Mouse (Mus musculus) bone marrow, adult 2 months (tissue): Measurements from ENCODE around the gene Bmp4. TPM values are rescaled to one million over a fixed set of nuclear protein-coding genes. Genes with fewer than 3 reads are reported as not detected.

Experiments
- H3K27ac ChIP-seq: fragments of 200-500 bp; 2 replicates; pipeline ENCODE4 v1.5.1; 2012; ENCODE audit warnings: low read depth, mild to moderate bottlenecking, control low read depth, inconsistent platforms, low read length; ENCODE audit not compliant: control insufficient read depth, poor library complexity, insufficient read depth
- H3K4me1 ChIP-seq: fragments of 200-500 bp; 2 replicates; pipeline ENCODE4 v1.6.1; 2011; ENCODE audit warnings: low read length; ENCODE audit not compliant: control insufficient read depth, insufficient read depth
- H3K4me3 ChIP-seq: fragments of 200-500 bp; replicated peaks from 2 replicates; pipeline ENCODE3; 2011; ENCODE audit warnings: mild to moderate bottlenecking, low read depth, low read length, control low read depth; ENCODE audit not compliant: control insufficient read depth
- CTCF ChIP-seq: fragments of 200-500 bp; IDR thresholded peaks from 2 replicates; pipeline ENCODE4 v1.5.1; 2011; ENCODE audit warnings: low read length, control low read depth; ENCODE audit not compliant: control insufficient read depth, insufficient read depth
- POLR2A ChIP-seq: fragments of 200-500 bp; IDR thresholded peaks from 2 replicates; pipeline ENCODE4 v1.6.1; 2011; ENCODE audit warnings: low read depth, mild to moderate bottlenecking, control low read depth, low read length, borderline replicate concordance; ENCODE audit not compliant: control insufficient read depth
- WGBS: fragments of 180-500 bp; shearing (Covaris S2); methylation state at CpG from one replicate; pipeline ENCODE4 v1.1.7; 2018; 5-methylcytosine and 5-hydroxymethylcytosine counted together
- polyA plus RNA-seq: library from polyadenylated mRNA; stranded (reverse); fragments of >200 nt; gene quantifications from 2 replicates; pipeline ENCODE4 v1.2.4, GENCODE M21; 2011; ENCODE audit warnings: low replicate concordance; ENCODE audit not compliant: missing spikeins, insufficient read depth, insufficient read length

The Bmp4 gene
- polyA plus RNA-seq, 1 experiment: 4.6 TPM

DNA sequence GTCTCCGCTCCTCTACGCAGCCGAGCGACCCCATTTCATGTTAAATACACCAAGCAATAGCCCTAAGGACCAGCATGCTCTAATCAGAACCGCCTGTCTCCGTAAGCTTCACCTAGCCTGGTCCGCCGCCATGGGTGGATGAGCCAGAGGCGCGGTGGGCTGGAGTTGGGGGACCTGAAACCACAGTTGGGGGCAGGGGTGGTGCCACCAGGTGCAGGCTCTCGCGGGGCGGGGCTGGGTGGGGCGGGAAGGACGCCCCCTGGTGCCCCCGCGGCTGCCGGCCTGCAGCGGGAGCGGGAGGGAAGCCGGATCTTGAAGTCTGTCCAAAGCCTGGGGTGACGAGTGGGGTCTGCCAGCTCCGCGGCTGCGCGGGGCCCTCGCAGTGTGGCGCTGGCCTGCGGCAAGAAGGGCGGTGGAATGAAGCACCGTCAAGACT lies 10.2 kb downstream of the Bmp4 start:
- no peaks in the 10 kb centered on the region for H3K4me1 ChIP-seq
- 15% methylated on average over 31 of the region's 31 CpGs for WGBS
- no peak overlapping the region for H3K4me3 ChIP-seq
- TF ChIP-seq POLR2A: no peak
- TF ChIP-seq CTCF: no peak
- no peak overlapping the region for H3K27ac ChIP-seq

DNA sequence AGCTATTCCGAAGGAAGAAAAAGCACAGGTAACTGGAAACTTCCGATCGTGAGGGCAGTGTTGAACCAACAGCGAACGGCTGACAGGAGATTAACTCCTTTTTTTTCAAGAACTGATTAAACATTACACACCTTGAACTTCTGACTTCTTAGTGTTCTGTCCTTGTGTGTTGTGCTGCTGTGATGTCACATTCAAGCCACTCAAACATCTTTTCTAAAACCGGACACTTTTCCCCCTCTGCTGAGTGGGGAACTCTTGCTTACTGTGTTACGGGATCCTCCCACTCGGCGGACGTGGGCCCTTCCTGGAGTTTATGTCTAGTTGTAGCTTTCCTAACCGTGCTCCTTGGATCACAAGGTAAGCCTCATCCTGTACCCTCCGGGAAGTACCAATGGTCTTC lies 11.2 kb downstream of the Bmp4 start, which contains the start of gene Gm15217:
Gene Gm15217, plus strand, starts transcription at position 130 of the 400 bp plus-strand sequence.
- TF ChIP-seq POLR2A: no peak
- TF ChIP-seq CTCF: no peak
- H3K4me1 ChIP-seq: no peaks in the 10 kb centered on the region
- no peak within 1 kb of the TSS for H3K27ac ChIP-seq
- H3K4me3 ChIP-seq: no peak within 1 kb of the TSS
- 88% methylated on average over 12 of the region's 12 CpGs for WGBS

DNA sequence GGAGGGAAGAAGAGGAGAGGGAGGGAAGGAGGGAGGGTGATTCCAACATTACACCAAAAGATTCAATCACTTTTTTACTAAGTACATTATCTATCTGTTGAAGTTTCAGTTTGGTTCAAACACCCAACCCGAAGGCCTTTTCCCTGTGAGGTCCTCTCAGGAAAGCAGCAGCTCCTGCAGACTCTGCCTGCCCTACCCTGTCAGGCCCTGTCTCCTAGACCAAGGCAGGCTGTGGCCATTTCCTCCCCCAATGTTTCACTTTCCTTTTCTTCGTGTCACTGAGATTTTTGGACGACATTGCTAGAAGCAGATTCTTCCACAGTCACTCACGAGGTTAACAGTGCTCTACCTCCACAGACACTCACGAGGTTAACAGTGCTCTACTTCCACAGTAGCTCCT lies 14.7 kb downstream of the Bmp4 start:
- TF ChIP-seq POLR2A: no peak
- no peak for TF ChIP-seq CTCF
- 23% methylated on average over 5 of the region's 5 CpGs for WGBS
- H3K27ac ChIP-seq: no peak overlapping the region
- no peak overlapping the region for H3K4me3 ChIP-seq
- no peaks in the 10 kb centered on the region for H3K4me1 ChIP-seq

DNA sequence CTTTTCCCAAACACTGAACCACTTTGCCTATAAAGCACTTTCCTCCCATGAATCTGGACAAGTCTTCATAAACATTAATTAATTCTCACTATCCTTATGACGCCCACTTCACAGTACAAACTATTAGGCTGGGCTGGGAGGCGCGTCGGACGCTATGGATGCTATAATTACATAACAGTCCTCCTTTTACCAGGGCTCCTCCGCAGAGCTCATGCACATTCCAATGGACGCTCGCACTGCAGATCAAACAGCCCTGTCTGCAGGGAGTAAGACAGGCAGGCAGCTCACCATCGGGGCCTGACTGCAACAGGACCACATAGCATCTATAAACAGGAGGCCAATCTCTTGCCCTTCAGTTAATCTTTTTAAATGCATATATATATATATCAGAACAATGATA lies 18.0 kb downstream of the Bmp4 start:
- WGBS: 74% methylated on average over 9 of the region's 9 CpGs
- H3K4me1 ChIP-seq: no peaks in the 10 kb centered on the region
- TF ChIP-seq POLR2A (no peak), CTCF (no peak)
- no peak overlapping the region for H3K27ac ChIP-seq
- H3K4me3 ChIP-seq: no peak overlapping the region

DNA sequence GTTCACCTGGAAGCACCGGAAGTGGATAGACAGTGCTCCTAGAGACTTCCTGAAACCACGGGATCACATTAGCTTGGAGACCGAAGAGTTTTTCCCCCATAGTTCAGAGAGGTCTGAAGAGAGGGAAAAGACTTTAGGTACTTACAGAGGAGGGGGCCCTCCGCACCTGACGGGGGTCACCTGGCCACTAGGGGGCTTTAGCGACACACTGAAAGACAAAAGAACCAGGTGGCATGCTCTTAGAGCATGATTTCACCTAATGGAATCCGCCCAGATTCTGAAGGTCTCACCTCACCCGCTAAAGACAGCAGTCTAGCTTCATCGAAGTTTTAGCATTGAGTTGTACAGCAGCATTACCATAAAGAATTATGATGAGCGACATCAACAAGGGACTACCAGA lies 27.3 kb downstream of the Bmp4 start:
- TF ChIP-seq POLR2A: no peak
- TF ChIP-seq CTCF: no peak
- WGBS: 39% methylated on average over 10 of the region's 10 CpGs
- Histone ChIP-seq H3K27ac (no peak overlapping the region), H3K4me1 (no peaks in the 10 kb centered on the region), H3K4me3 (no peak overlapping the region)

DNA sequence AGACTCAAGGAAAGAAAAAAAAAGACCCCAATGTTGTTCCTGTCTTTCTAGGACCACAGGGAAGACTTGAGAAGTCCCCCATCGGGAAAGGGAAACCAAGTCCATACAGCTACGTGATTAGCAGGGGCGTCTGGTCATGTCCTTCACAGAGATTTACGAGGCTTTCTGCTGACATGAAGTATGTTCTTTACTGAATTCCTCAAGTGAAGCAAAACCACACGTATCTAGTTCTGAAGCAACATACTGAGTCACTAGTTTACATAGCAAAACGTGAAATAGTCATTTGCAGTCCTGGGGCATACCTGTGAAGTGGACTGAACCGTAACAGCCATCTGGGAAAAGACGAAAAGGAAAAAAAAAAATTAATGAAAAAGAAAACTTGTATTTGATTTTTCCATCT lies 32.8 kb downstream of the Bmp4 start:
- H3K4me1 ChIP-seq: no peaks in the 10 kb centered on the region
- H3K27ac ChIP-seq: no peak overlapping the region
- no peak overlapping the region for H3K4me3 ChIP-seq
- TF ChIP-seq CTCF (no peak), POLR2A (no peak)
- 62% methylated on average over 8 of the region's 8 CpGs for WGBS

DNA sequence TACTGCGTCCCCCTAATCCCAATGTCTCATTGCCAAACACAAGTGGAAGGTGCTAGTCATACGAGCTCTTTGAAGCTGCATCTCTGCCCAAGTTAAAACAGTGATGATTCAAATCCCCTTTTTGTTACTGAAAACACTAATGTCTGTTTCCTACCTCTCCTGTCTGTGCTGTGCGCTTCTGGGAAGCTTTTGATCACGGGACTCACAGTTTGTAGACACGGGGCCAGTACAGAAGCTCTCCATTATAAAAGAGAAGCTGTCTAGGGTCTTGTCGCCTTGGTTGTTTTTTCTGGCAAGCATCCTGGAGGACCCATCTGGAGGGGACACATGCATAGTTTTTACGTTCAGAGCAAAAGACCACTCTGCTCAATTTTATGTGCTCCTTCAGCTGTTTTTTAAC lies 33.2 kb downstream of the Bmp4 start:
- H3K4me1 ChIP-seq: no peaks in the 10 kb centered on the region
- no peak overlapping the region for H3K4me3 ChIP-seq
- 75% methylated on average over 7 of the region's 7 CpGs for WGBS
- TF ChIP-seq CTCF (no peak), POLR2A (no peak)
- H3K27ac ChIP-seq: no peak overlapping the region

DNA sequence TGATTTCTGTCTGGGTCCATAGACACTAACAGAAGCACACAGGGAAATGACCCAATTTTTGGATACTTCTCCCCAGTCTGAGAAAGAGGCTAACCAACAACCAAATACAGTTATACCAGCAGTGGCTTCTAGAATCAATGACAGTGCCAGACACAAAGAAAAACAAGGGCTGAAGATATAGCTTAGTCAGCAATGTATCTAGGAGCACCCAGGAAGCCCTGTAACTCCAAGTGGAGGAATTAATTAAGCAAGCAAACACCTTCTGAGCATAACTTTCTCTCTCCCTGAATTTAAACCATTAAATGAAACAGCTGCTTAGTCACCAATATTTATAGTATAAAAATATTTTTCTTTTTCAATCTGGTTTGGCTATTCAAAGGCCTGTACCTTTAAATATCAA lies 45.7 kb downstream of the Bmp4 start:
- no peak for TF ChIP-seq POLR2A
- Histone ChIP-seq H3K27ac (no peak overlapping the region), H3K4me3 (no peak overlapping the region), H3K4me1 (no peaks in the 10 kb centered on the region)

DNA sequence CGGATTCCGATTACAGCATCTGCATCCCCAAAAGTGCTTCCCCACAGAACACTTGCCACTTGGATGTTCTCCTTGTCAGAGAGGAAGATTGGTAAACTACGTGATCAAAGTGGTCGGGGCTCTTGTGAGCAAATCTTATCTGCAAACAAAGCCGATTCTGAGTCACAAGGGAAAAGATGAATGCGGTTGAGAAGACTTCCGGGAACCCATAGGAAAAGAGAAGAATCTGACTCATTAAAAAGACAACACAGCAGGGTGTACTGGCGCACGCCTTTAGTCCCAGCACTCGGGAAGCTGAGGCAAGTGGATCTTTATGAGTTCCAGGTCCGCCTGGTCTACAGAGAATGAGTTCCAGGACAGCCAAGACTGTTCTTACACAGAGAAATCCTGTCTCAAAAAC lies 51.7 kb downstream of the Bmp4 start:
- Histone ChIP-seq H3K4me3 (no peak overlapping the region), H3K4me1 (no peaks in the 10 kb centered on the region), H3K27ac (no peak overlapping the region)
- WGBS: 85% methylated on average over 11 of the region's 11 CpGs
- no peak for TF ChIP-seq POLR2A
- TF ChIP-seq CTCF: no peak

Other genes with a start within 250 kb of the Bmp4 start
- gene Gm15217, start 11.3 kb downstream of the Bmp4 start, polyA plus RNA-seq: not detected in 2 replicates